Mouse (Mus musculus) CD4-positive helper T cell, adult 2 months (primary cell): ENCODE measurements around the gene Taar7e.
"Not testable (repeated sequence)": the region's sequence is repeated elsewhere in the genome, so short reads cannot be mapped to it uniquely, and the experiment has no call there.

Experiments used
- DNase-seq: peaks from one replicate; pipeline ENCODE4 v3.0.0-alpha.2; 2012; ENCODE audit warnings: low read depth, missing footprints, low spot score

Gene Taar7e

DNA sequence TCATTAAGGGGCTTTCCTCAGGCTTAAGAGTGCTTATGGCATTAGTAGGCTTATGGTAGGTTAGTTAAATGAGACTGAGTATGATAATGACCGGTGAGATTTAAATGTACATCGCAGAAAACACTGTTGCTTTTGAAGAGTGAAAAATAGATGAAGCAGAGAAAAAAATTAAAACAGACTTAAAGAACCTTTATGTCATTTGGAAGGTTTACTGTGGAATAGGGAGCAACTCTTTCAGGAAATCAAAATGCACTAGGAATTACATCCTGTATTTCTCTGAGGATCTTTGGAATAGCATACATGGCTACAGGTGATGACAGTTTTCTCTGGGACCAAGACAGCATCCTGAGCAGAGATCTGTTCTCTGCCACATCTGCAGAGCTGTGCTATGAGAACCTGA lies at the start of gene Taar7e:
Taar7e (plus strand) TSS at position 301 of the 400 bp plus-strand sequence.
- DNase-seq: no peak

DNA sequence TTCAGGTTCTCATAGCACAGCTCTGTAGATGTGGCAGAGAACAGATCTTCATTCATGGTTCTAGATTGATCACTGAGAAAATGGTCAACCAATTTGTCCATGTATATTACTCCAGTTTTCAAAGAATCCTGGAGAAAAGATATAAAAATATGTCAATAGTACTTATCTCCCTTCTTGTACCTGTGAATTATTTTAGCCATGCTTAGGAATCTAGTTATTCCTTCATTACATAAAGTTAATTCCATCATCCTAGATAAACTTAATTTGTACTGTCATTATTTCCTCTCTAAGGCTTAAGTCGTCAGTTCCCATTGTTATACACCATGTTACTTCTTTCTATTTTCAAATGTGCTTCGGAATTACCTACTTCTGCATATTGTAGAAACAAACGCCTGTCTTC lies 44.0 kb upstream of the Taar7e start, which contains the start of gene Taar7a:
Taar7a (minus strand) TSS at position 101 of the 400 bp plus-strand sequence.
- no peak for DNase-seq

DNA sequence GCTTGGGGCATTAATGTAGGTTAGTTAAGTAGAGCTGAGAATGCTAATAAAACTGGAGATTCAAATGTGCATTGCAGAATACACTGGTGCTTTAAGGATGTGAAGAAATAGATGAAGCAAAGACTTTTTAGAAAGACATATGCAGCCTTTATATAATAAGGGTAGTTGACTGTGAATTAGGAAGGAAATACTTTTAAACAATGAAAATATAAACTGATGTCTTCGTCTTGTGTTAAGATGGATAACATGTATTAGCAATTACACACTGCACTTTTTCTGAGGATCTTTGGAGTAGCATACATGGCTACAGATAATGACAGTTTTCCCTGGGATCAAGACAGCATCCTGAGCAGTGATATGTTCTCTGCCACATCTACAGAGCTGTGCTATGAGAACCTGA lies 37.8 kb upstream of the Taar7e start, which contains the start of gene Taar7b:
Taar7b (plus strand) TSS at position 301 of the 400 bp plus-strand sequence.
- DNase-seq: no peak

DNA sequence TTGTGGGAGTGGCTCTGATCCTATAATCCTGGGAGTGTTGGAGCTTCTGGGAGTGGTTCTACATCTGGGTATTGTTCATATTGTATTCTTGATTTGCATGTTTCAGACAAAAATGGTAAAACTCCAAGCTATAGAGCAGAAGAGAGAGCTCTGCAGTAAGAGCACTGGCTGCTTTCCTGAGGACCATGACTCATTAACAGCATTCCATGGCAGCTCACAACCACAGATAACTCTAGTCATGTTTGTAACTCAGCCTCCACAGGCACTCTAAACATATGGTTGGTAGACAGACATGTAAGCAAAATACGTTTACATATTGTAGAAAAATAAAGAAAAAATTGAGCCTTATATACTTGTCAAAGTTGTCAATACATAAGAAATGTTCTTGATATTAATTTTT lies 31.0 kb upstream of the Taar7e start:
- DNase-seq: no peak

DNA sequence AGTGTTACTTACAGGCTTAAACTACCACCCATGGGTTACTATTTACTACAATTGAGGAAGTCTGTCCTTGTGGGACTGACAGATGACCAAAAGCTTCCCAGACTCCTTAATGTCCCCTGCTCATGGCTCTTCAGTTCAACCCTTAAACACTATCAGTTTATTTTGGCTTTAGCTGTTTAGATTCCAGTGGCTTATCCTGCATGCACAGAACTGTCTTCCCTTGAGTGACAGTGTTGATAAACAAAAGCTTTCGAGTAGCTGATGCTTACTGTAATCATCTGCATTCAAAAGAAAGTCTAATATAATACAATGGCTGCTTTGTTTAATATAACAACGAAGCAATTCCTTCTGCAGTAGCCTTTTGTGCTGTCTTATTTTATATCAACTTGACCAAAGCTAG lies 30.4 kb upstream of the Taar7e start:
- no peak for DNase-seq

DNA sequence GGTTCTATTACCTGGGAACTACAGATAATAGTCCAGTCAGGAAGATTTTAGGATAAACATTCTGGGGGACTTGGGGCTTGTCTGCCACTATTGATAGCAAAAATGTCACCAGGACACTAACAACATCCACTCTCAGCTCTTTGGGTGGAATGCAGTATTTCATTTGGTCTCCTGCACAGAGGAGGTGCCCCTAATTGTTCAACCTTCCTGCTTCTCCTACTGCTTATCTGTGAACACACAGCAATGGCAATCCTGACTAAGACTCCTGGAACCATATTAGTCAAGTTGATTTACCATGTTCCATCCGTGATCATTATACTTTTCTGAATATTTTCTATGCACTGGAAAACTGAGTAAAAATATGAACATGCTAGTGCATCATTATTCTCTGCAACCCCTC lies 29.3 kb upstream of the Taar7e start:
- no peak for DNase-seq

DNA sequence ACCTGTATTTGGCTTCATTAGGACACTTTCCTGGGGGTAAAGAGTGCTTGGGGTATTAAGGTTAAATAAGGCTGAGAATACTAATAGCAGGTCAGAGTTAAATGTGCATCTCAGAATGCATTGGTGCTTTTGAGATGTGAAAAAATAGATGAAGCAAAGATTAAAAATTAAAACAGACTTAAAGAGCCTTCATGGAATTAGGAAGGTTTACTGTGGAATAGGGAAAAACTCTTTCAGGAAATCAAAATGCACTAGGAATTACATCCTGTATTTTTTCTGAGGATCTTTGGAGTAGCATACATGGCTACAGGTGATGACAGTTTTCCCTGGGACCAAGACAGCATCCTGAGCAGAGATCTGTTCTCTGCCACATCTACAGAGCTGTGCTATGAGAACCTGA lies 10.5 kb upstream of the Taar7e start, which contains the start of gene Taar7d:
Taar7d (plus strand) TSS at position 301 of the 400 bp plus-strand sequence.
- DNase-seq: no peak

DNA sequence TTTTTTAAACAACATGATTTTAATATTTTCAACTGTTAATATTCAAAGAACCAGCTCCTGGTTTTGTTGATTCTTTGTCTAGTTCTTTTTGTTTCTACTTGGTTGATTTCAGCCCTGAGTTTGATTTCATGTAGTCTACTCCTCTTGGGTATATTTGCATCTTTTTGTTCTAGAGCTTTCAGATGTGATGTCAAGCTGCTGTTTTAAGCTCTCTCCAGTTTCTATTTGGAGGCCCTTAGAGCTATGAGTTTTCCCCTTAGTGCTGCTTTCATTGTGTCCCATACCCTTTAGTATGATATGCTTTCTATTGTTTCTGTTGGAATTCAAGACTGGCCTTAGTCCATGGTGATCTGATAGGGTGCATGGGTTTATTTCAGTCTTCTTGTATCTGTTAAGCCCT lies 6.1 kb upstream of the Taar7e start:
- no peak for DNase-seq

DNA sequence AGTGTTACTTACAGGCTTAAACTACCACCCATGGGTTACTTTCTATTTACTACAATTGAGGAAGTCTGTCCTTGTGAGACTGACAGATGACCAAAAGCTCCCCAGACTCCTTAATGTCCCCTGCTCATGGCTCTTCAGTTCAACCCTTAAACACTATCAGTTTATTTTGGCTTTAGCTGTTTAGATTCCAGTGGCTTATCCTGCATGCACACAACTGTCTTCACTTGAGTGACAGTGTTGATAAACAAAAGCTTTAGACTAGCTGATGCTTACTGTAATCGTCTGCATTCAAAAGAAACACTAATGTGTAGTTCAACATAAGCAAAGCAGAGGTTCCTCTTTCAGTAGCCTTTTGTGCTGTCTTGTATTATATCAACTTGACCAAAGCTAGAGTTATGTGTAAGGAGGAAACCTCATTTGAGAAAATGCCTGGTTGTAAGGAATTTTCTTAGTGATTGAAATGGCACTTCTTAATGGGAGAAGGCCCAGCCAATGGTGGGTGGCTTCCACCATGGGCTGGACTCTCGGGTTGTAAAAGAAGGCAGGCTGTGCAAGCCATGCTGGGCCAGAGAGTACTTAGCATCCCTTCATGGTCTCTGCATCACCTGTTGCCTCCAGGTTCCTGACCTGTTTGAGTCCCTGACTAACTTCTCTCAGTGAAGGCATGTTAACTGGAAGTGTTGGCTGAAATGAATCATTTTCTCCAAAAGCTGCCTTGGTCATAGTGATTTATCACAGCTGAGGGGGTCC lies 2.9 kb downstream of the Taar7e start:
- DNase-seq: no peak

DNA sequence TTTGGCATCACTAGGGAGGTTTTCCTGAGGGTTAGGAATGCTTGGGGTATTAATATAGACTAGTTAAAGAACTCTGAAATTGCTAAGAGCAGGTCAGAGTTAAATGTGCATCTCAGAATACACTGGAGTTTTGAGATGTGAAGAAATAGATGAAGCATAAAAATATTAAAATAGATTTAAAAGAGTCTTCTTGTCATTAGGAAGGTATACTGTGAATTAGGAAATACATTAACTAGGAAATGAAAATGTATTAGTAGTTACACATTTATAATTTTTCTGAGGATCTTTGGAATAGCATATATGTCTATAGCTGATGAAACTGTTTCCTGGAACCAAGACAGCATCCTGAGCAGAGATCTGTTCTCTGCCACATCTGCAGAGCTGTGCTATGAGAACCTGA lies 11.8 kb downstream of the Taar7e start, which contains the start of gene Taar7f:
Taar7f (plus strand) TSS at position 301 of the 400 bp plus-strand sequence.
- DNase-seq: no peak

DNA sequence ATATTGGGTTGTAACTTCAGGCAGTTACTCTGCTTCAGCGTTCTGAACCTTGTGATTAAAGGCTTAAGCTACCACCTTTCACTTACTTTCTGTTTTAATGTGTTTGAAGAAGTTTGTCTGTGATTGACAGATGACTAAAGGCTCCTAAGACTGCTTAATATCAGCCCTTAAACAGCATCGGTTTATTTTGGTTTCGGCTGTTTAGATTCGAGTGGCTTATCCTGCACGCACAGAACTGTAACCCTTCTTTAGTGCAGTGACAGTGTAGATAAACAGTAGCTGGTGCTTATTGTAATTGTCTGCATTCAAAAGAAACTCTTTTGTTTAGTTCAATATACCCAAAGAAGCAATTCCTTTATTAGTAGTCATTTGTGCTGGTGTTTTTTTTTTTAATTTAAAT lies 14.6 kb downstream of the Taar7e start:
- no peak for DNase-seq

DNA sequence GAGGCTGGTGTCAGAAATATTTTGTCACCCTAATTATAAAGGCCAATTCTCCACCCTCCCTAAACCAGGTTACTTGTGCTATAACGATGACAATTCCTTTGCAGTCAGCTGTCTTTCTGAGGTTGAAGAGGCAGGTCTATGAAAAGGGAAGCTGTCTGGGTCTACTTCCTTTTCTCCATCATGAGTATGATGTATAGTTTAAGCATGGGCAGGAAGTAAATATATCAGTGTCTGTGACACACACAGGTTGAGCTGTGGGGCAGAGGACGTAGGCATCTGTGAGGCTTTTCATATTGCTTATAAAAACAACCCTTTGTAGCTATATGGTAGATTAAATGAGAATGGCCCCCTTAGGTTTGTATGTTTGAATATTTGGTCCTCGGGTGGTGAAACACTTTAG lies 21.6 kb downstream of the Taar7e start:
- no peak for DNase-seq

DNA sequence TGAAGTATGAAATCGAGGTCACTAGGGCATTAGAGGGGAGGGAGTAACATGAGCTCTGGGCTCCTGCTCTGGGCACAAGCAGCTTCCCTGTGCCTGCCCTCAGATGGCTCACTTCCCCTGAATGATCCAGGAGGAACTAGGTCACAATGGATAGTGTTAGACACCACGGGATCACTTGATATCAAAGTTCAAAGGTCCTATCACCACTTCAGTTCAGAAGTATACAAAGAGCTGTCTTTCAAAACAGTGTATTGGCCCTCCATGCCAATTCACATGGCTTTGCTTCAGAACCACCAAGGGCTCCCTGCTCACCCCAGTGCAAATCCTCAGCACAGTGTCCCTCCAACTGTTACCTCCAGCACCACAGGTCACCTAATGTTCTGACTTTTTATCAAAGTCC lies 37.3 kb downstream of the Taar7e start:
- not testable (repeated sequence) for DNase-seq

DNA sequence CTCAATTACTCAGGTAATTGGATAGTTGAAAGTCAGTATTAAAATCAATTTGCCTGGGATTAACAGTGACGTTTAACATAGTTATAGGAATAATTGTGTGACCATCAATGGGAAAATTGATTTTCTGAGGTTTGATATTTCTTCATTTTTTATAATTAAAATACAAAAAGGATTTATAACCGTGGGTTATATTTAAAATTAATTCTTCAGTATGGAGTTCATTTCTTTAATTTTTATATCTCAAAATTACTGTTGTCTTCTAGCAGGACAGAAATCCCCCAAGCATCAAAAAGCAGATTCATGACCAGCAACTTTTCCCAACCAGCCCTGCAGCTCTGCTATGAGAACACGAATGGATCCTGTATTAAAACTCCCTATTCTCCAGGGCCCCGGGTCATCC lies 38.8 kb downstream of the Taar7e start, which contains the start of gene Taar8a:
Taar8a (plus strand) TSS at position 301 of the 400 bp plus-strand sequence.
- not testable (repeated sequence) for DNase-seq

DNA sequence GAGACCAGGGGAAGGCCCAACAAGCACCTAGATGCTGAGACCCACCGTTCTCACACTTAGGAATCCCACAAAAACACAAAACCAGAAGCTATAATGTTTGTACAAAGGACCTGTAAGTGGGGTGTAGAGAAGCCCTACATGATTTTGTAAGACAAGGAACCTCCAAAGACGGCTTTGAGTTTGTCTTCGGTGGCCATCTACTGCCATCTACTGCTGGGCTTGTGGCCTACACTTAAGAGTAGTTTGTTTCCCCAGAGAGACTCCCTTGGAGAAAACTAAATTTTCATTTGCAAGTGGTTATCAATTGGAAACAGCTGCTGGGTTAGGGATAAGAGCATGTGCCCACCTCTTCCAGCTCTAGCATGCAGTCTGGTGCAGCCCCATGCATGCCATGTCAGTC lies 42.8 kb downstream of the Taar7e start:
- no peak for DNase-seq

DNA sequence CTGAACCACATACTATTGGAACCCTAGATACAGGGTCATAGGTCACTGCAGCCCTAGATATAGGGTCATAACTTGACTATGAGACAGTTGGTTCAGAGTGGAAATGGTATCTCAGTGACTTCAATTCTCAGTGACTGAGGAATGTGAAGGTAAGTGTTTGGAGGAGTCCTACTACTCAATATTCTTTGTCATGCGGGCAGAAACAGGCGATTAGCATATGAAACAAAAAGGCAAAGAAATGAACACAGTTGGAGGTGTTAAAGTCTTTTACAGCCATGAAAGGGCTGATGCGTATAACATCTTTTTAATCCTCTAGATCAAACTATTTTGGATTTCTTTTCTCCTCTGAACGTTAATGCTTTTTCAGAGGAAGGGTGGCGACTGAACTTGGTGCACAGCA lies 48.5 kb downstream of the Taar7e start:
- no peak for DNase-seq

DNA sequence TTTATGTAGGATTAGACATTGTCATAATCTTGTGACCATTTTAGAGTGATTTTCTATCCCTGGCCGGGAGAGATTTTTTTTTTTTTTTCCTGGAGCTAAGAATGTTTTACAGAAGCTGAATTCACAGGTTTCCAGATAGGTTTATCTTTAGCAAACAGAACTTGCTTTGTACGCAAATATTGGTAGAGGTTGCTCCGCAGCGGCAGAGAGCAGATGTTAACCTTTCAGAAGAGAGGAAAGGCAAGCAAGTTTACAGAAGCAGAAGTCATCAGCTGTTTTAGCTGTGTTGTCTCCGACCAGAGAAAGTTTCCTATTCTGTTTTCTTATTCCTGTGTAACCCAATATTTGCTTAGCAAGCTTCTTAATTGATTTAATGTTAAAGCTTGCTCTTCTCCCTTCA lies 49.1 kb downstream of the Taar7e start:
- no peak for DNase-seq

DNA sequence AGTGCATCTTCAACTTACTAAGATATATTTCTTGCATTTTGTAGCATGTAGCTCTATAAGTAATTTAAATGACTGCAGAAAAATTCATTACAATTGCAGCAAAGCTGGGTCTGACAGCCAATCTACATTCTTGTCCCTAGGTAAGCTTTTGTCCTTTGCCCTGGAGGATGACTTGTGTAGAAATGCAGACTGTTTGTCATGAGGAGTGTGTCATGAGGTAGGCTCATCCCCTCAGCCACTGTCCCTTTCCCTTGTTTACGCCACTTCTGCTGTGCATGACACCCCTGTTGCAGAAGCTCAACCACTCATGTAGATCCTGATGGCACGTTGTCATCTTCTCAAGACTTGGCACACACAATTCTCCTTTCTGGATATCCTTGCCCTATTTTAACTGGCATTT lies 49.8 kb downstream of the Taar7e start:
- no peak for DNase-seq
